Mouse (Mus musculus) hindbrain, embryonic 13.5 days (tissue): ENCODE results near the gene Ptrh1. TPM values are rescaled to one million over a fixed set of nuclear protein-coding genes. Genes with fewer than 3 reads are reported as not detected.

Experiments used
- ATAC-seq: fragments of 200-750 bp; cut with Nextera tagmentation; 2 replicates; pipeline ENCODE4 v1.8.0; 2017; ENCODE audit warnings: moderate TSS enrichment; ENCODE audit not compliant: low FRiP score
- H3K27ac ChIP-seq: fragments of 300-500 bp; sonication (generic); 2 replicates; pipeline ENCODE4 v1.5.1; 2015; ENCODE audit warnings: inconsistent platforms, mild to moderate bottlenecking, moderate library complexity
- H3K27me3 ChIP-seq: fragments of 300-500 bp; sonication (generic); 2 replicates; pipeline ENCODE4 v1.6.1; 2015; ENCODE audit warnings: mild to moderate bottlenecking, inconsistent platforms
- H3K36me3 ChIP-seq: fragments of 300-500 bp; sonication (generic); 2 replicates; pipeline ENCODE4 v1.6.1; 2015; ENCODE audit warnings: mild to moderate bottlenecking, inconsistent platforms
- H3K4me1 ChIP-seq: fragments of 300-500 bp; sonication (generic); replicated peaks from 2 replicates; pipeline ENCODE4 v1.6.1; 2015; ENCODE audit warnings: inconsistent platforms
- H3K4me2 ChIP-seq: fragments of 300-500 bp; sonication (generic); 2 replicates; pipeline ENCODE4 v1.6.1; 2015; ENCODE audit warnings: inconsistent platforms, mild to moderate bottlenecking, moderate library complexity
- H3K4me3 ChIP-seq: fragments of 300-500 bp; sonication (generic); 2 replicates; pipeline ENCODE4 v1.5.1; 2015; ENCODE audit warnings: mild to moderate bottlenecking, inconsistent platforms
- H3K9ac ChIP-seq: fragments of 300-500 bp; sonication (generic); 2 replicates; pipeline ENCODE4 v1.6.1; 2015; ENCODE audit warnings: mild to moderate bottlenecking, inconsistent platforms
- H3K9me3 ChIP-seq: fragments of 300-500 bp; sonication (generic); 2 replicates; pipeline ENCODE4 v1.6.1; 2016; ENCODE audit warnings: inconsistent platforms
- WGBS: fragments of 180-500 bp; shearing (Covaris S2); methylation state at CpG from one replicate; pipeline ENCODE4 v1.1.7; 2015; 5-methylcytosine and 5-hydroxymethylcytosine counted together
- polyA plus RNA-seq: library from polyadenylated mRNA; unstranded; fragments of >200 nt; fragmentation: Nextera tagmentation; extraction: Ambion mirVana; gene quantifications from 2 replicates; pipeline ENCODE4 v1.2.1, GENCODE M21; 2015

The Ptrh1 gene
- polyA plus RNA-seq, 1 experiment from 2014 or later, result 4.5 TPM

GRCm38 (mm10) chr2:32779131-32779530, 3.5 kb downstream of the Ptrh1 start:
- no peak overlapping the region for H3K9ac ChIP-seq
- H3K27ac ChIP-seq, result no peak overlapping the region
- no peaks in the 10 kb centered on the region for H3K36me3 ChIP-seq
- H3K27me3 ChIP-seq, result peaks cover 12% of the 10 kb centered on the region
- 15% methylated on average over 8 of the region's 8 CpGs for WGBS
- no peak overlapping the region for H3K4me3 ChIP-seq
- no peak overlapping the region for H3K4me2 ChIP-seq
- no peaks in the 10 kb centered on the region for H3K9me3 ChIP-seq
- H3K4me1 ChIP-seq, result peaks cover 20% of the 10 kb centered on the region
- no peak for ATAC-seq

- H3K9me3 ChIP-seq, result no peaks in the 10 kb centered on the region
- H3K27ac ChIP-seq, result no peak overlapping the region
- no peak overlapping the region for H3K4me3 ChIP-seq
- H3K4me2 ChIP-seq, result no peak overlapping the region
- no peaks in the 10 kb centered on the region for H3K36me3 ChIP-seq
- WGBS, result 94% methylated on average over 6 of the region's 6 CpGs
- peaks cover 21% of the 10 kb centered on the region for H3K4me1 ChIP-seq
- no peak overlapping the region for H3K9ac ChIP-seq
- ATAC-seq, result no peak
- H3K27me3 ChIP-seq, result peaks cover 12% of the 10 kb centered on the region
These were observed 4.1 kb downstream of the Ptrh1 start for GRCm38 (mm10) chr2:32779714-32780113.

- peaks cover 6% of the 10 kb centered on the region for H3K27me3 ChIP-seq
- no peak overlapping the region for H3K9ac ChIP-seq
- no peaks in the 10 kb centered on the region for H3K36me3 ChIP-seq
- 0 out of 2 replicates have a peak, but pooled peaks cover 7% of the 10 kb centered on the region for H3K4me1 ChIP-seq
- H3K4me3 ChIP-seq, result no peak overlapping the region
- H3K27ac ChIP-seq, result no peak overlapping the region
- no peak overlapping the region for H3K4me2 ChIP-seq
- no peak for ATAC-seq
- H3K9me3 ChIP-seq, result no peaks in the 10 kb centered on the region
- WGBS, result 80% methylated on average over 6 of the region's 6 CpGs
These were observed 6.1 kb downstream of the Ptrh1 start for GRCm38 (mm10) chr2:32781710-32782109.

- Histone ChIP-seq H3K9me3 (no peaks in the 10 kb centered on the region), H3K4me3 (no peak within 1 kb of the TSS), H3K27me3 (no peaks in the 10 kb centered on the region), H3K36me3 (peaks cover 13% of the 10 kb centered on the region), H3K4me2 (no peak within 1 kb of the TSS), H3K27ac (no peak within 1 kb of the TSS; the same call in 1 of the 2 replicates), H3K4me1 (0 out of 2 replicates have a peak, but pooled peaks cover 5% of the 10 kb centered on the region), H3K9ac (peak within 1 kb of the TSS; percentile 46; the same call in 1 of the 2 replicates)
- 71% methylated on average over 4 of the region's 4 CpGs for WGBS
- no peak for ATAC-seq
These were observed 8.6 kb downstream of the Ptrh1 start, which contains the start of gene Cfap157 for GRCm38 (mm10) chr2:32784048-32784681. Gene Cfap157, minus strand, starts transcription at chr2:32784428.

GRCm38 (mm10) chr2:32787176-32787575, 11.6 kb downstream of the Ptrh1 start:
- Histone ChIP-seq H3K36me3 (peaks cover 42% of the 10 kb centered on the region), H3K4me1 (0 out of 2 replicates have a peak, but pooled peaks cover 5% of the 10 kb centered on the region), H3K4me2 (no peak overlapping the region), H3K9ac (no peak overlapping the region), H3K27ac (no peak overlapping the region), H3K9me3 (no peaks in the 10 kb centered on the region), H3K27me3 (no peaks in the 10 kb centered on the region), H3K4me3 (no peak overlapping the region)
- no peak for ATAC-seq
- 54% methylated on average over 6 of the region's 6 CpGs for whole genome bisulfite sequencing

- H3K9ac ChIP-seq, result no peak overlapping the region
- H3K9me3 ChIP-seq, result no peaks in the 10 kb centered on the region
- 61% methylated on average over 2 of the region's 2 CpGs for WGBS
- ATAC-seq, result no peak
- H3K4me3 ChIP-seq, result no peak overlapping the region
- H3K4me1 ChIP-seq, result 0 out of 2 replicates have a peak, but pooled peaks cover 5% of the 10 kb centered on the region
- H3K27me3 ChIP-seq, result no peaks in the 10 kb centered on the region
- no peak overlapping the region for H3K27ac ChIP-seq
- no peak overlapping the region for H3K4me2 ChIP-seq
- H3K36me3 ChIP-seq, result peaks cover 54% of the 10 kb centered on the region
These were observed 13.0 kb downstream of the Ptrh1 start for GRCm38 (mm10) chr2:32788581-32788980.

GRCm38 (mm10) chr2:32791297-32791696, 15.7 kb downstream of the Ptrh1 start:
- H3K9me3 ChIP-seq, result no peaks in the 10 kb centered on the region

GRCm38 (mm10) chr2:32795748-32796418, 20.3 kb downstream of the Ptrh1 start:
- peaks cover 96% of the 10 kb centered on the region for H3K36me3 ChIP-seq
- peaks cover 8% of the 10 kb centered on the region; the same call in 1 of the 2 replicates for H3K4me1 ChIP-seq
- no peaks in the 10 kb centered on the region for H3K27me3 ChIP-seq
- no peak overlapping the region for H3K4me2 ChIP-seq
- H3K4me3 ChIP-seq, result no peak overlapping the region
- no peaks in the 10 kb centered on the region for H3K9me3 ChIP-seq
- no peak for ATAC-seq
- no peak overlapping the region for H3K27ac ChIP-seq
- 73% methylated on average over 13 of the region's 13 CpGs for WGBS
- no peak overlapping the region for H3K9ac ChIP-seq

More at GRCm38 (mm10) chr2:32791297-32791696, 15.7 kb downstream of the Ptrh1 start:
- no peak overlapping the region for H3K27ac ChIP-seq
- H3K4me3 ChIP-seq, result no peak overlapping the region
- H3K27me3 ChIP-seq, result no peaks in the 10 kb centered on the region
- no peak overlapping the region for H3K4me2 ChIP-seq
- no peak for ATAC-seq
- no peak overlapping the region for H3K9ac ChIP-seq
- H3K4me1 ChIP-seq, result peaks cover 4% of the 10 kb centered on the region; the same call in 1 of the 2 replicates
- H3K36me3 ChIP-seq, result peaks cover 81% of the 10 kb centered on the region
- WGBS, result 85% methylated on average over 6 of the region's 6 CpGs

- Histone ChIP-seq H3K4me1 (peaks cover 8% of the 10 kb centered on the region; the same call in 1 of the 2 replicates), H3K4me2 (no peak overlapping the region), H3K4me3 (no peak overlapping the region), H3K9me3 (no peaks in the 10 kb centered on the region), H3K9ac (no peak overlapping the region), H3K27me3 (no peaks in the 10 kb centered on the region), H3K27ac (no peak overlapping the region), H3K36me3 (peaks cover 100% of the 10 kb centered on the region)
- 65% methylated on average over 10 of the region's 10 CpGs for WGBS
- ATAC-seq, result no peak
These were observed 22.8 kb downstream of the Ptrh1 start for GRCm38 (mm10) chr2:32798251-32798962.

- no peak for ATAC-seq
- Histone ChIP-seq H3K27ac (no peak overlapping the region), H3K36me3 (peaks cover 96% of the 10 kb centered on the region), H3K4me2 (no peak overlapping the region), H3K4me1 (0 out of 2 replicates have a peak, but pooled peaks cover 3% of the 10 kb centered on the region), H3K4me3 (no peak overlapping the region), H3K9me3 (no peaks in the 10 kb centered on the region), H3K9ac (no peak overlapping the region), H3K27me3 (no peaks in the 10 kb centered on the region)
- WGBS, result 94% methylated on average over 14 of the region's 14 CpGs
These were observed 33.4 kb downstream of the Ptrh1 start for GRCm38 (mm10) chr2:32808816-32809566.

- Histone ChIP-seq H3K9me3 (no peaks in the 10 kb centered on the region), H3K36me3 (peaks cover 89% of the 10 kb centered on the region), H3K27me3 (no peaks in the 10 kb centered on the region), H3K4me1 (0 out of 2 replicates have a peak, but pooled peaks cover 4% of the 10 kb centered on the region), H3K9ac (no peak overlapping the region), H3K27ac (no peak overlapping the region), H3K4me3 (no peak overlapping the region), H3K4me2 (no peak overlapping the region)
- ATAC-seq, result no peak
- WGBS, result 85% methylated on average over 8 of the region's 8 CpGs
These were observed 36.4 kb downstream of the Ptrh1 start for GRCm38 (mm10) chr2:32811959-32812358.
